Mouse (Mus musculus) ES-Bruce4 (cell line): ENCODE results near the gene Tbc1d10c.

Experiments
- CTCF ChIP-seq: IDR thresholded peaks from one replicate; pipeline ENCODE4 v1.8.1; 2011; ENCODE audit warnings: low read depth, low read length
- EP300 ChIP-seq: IDR thresholded peaks from 2 replicates; pipeline ENCODE4 v1.6.1; 2011; ENCODE audit warnings: low read depth, low read length; ENCODE audit not compliant: insufficient read depth
- POLR2A ChIP-seq: IDR thresholded peaks from one replicate; pipeline ENCODE4 v1.8.1; 2011; ENCODE audit warnings: low read length; ENCODE audit not compliant: insufficient read depth

DNA sequence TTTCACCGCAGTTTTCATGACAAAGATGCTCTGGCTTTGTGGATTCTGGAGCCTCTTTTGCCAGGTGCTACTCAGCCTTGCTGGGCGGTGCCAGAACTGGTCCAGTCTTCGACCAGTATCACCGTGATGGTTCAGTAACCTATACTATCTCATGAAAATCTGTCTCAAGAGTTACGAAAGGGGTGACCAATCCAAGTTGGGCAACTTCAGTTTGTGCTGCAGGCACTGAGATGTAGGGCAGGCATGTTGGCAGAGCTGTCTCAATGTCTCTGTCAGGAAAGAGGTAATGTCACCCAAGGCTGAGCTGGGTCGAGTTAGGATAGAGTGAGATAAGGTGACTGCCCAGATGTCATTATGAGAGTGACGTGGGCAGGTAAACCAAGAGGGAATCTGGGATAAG lies 10.7 kb downstream of the Tbc1d10c start:
- no peak for TF ChIP-seq POLR2A
- TF ChIP-seq CTCF, result no peak
- no peak for TF ChIP-seq EP300
